Mouse (Mus musculus): Measurements from ENCODE around the gene Mga. TPM values are rescaled to one million over a fixed set of nuclear protein-coding genes. Genes with fewer than 3 reads are reported as not detected.

Gene Mga
- polyA plus RNA-seq, 1 experiment from 2014 or later, result 6.6 TPM

- Histone ChIP-seq H3K27me3 (no peaks in the 10 kb centered on the region), H3K4me2 (no peak overlapping the region), H3K9me3 (replicated peaks) (no peaks in the 10 kb centered on the region), H3K9ac (no peak overlapping the region), H3K27ac (no peak overlapping the region), H3K36me3 (no peaks in the 10 kb centered on the region), H3K4me1 (replicated peaks) (no peaks in the 10 kb centered on the region), H3K4me3 (replicated peaks) (no peak overlapping the region)
- DNase-seq (no peak), ATAC-seq (ENCODE audit: low read depth) (no peak)
- 62% methylated on average over 4 of the region's 4 CpGs for WGBS (ENCODE audit: insufficient replicate concordance)
Measured at GRCm38 (mm10) chr2:119988952-119989351, 91.9 kb downstream of the Mga start.

GRCm38 (mm10) chr2:119990881-119991280 is 93.9 kb downstream of the Mga start:
- Histone ChIP-seq H3K4me3 (replicated peaks) (no peak overlapping the region), H3K4me2 (no peak overlapping the region), H3K9ac (no peak overlapping the region), H3K27me3 (no peaks in the 10 kb centered on the region), H3K27ac (no peak overlapping the region), H3K9me3 (replicated peaks) (no peaks in the 10 kb centered on the region), H3K36me3 (no peaks in the 10 kb centered on the region), H3K4me1 (replicated peaks) (0 out of 2 replicates have a peak, but pooled peaks cover 8% of the 10 kb centered on the region)
- 72% methylated on average over 6 of the region's 6 CpGs for WGBS (ENCODE audit: insufficient replicate concordance)
- ATAC-seq (ENCODE audit: low read depth) (no peak), DNase-seq (no peak)

GRCm38 (mm10) chr2:119992349-119992748 is 95.3 kb downstream of the Mga start:
- DNase-seq (no peak), ATAC-seq (ENCODE audit: low read depth) (no peak)
- no peaks in the 10 kb centered on the region for H3K27me3 ChIP-seq
- H3K9ac ChIP-seq, result no peak overlapping the region
- no peaks in the 10 kb centered on the region for H3K36me3 ChIP-seq
- no peak overlapping the region for H3K4me2 ChIP-seq
- 70% methylated on average over 2 of the region's 2 CpGs for WGBS (ENCODE audit: insufficient replicate concordance)
- no peak overlapping the region for H3K27ac ChIP-seq
- 0 out of 2 replicates have a peak, but pooled peaks cover 8% of the 10 kb centered on the region for H3K4me1 ChIP-seq (replicated peaks)
- no peaks in the 10 kb centered on the region for H3K9me3 ChIP-seq (replicated peaks)
- no peak overlapping the region for H3K4me3 ChIP-seq (replicated peaks)

- DNase-seq (no peak), ATAC-seq (ENCODE audit: low read depth) (no peak)
- Histone ChIP-seq H3K9me3 (replicated peaks) (no peaks in the 10 kb centered on the region), H3K4me2 (no peak overlapping the region), H3K36me3 (no peaks in the 10 kb centered on the region), H3K9ac (no peak overlapping the region), H3K27me3 (no peaks in the 10 kb centered on the region), H3K4me1 (replicated peaks) (0 out of 2 replicates have a peak, but pooled peaks cover 8% of the 10 kb centered on the region), H3K27ac (no peak overlapping the region), H3K4me3 (replicated peaks) (no peak overlapping the region)
- 46% methylated on average over 2 of the region's 2 CpGs for WGBS (ENCODE audit: insufficient replicate concordance)
Measured at GRCm38 (mm10) chr2:119993515-119993914, 96.5 kb downstream of the Mga start.

- no peak for DNase-seq
- H3K27ac ChIP-seq, result no peak overlapping the region
- ATAC-seq (ENCODE audit: low read depth), result no peak
- H3K27me3 ChIP-seq, result no peaks in the 10 kb centered on the region
- H3K4me2 ChIP-seq, result no peak overlapping the region
- 0 out of 2 replicates have a peak, but pooled peaks cover 8% of the 10 kb centered on the region for H3K4me1 ChIP-seq (replicated peaks)
- no peak overlapping the region for H3K4me3 ChIP-seq (replicated peaks)
- 62% methylated on average over 6 of the region's 6 CpGs for WGBS (ENCODE audit: insufficient replicate concordance)
- no peaks in the 10 kb centered on the region for H3K36me3 ChIP-seq
- H3K9ac ChIP-seq, result no peak overlapping the region
- H3K9me3 ChIP-seq (replicated peaks), result no peaks in the 10 kb centered on the region
Measured at GRCm38 (mm10) chr2:119994839-119995238, 97.8 kb downstream of the Mga start.

- H3K9ac ChIP-seq, result no peak overlapping the region
- H3K4me2 ChIP-seq, result no peak overlapping the region
- WGBS (ENCODE audit: insufficient replicate concordance), result 46% methylated on average over 9 of the region's 9 CpGs
- H3K27me3 ChIP-seq, result no peaks in the 10 kb centered on the region
- H3K27ac ChIP-seq, result 0 out of 2 replicates have a peak overlapping the region, but pooled peaks have one; percentile 21
- no peak overlapping the region for H3K4me3 ChIP-seq (replicated peaks)
- H3K4me1 ChIP-seq (replicated peaks), result peaks cover 10% of the 10 kb centered on the region; the same call in 1 of the 2 replicates
- no peaks in the 10 kb centered on the region for H3K36me3 ChIP-seq
- ATAC-seq (ENCODE audit: low read depth) (no peak), DNase-seq (no peak)
- no peaks in the 10 kb centered on the region for H3K9me3 ChIP-seq (replicated peaks)
Measured at GRCm38 (mm10) chr2:119995391-119996281, 98.6 kb downstream of the Mga start.

GRCm38 (mm10) chr2:119997354-119997753 is 100.3 kb downstream of the Mga start:
- Histone ChIP-seq H3K27me3 (no peaks in the 10 kb centered on the region), H3K4me3 (replicated peaks) (no peak overlapping the region), H3K9ac (no peak overlapping the region), H3K27ac (no peak overlapping the region), H3K9me3 (replicated peaks) (no peaks in the 10 kb centered on the region), H3K4me2 (no peak overlapping the region), H3K4me1 (replicated peaks) (peaks cover 18% of the 10 kb centered on the region), H3K36me3 (no peaks in the 10 kb centered on the region)
- DNase-seq (no peak), ATAC-seq (ENCODE audit: low read depth) (no peak)
- 67% methylated on average over 4 of the region's 4 CpGs for WGBS (ENCODE audit: insufficient replicate concordance)

GRCm38 (mm10) chr2:119999731-120000130 is 102.7 kb downstream of the Mga start:
- Histone ChIP-seq H3K27me3 (no peaks in the 10 kb centered on the region), H3K9ac (no peak overlapping the region), H3K4me2 (no peak overlapping the region), H3K9me3 (replicated peaks) (no peaks in the 10 kb centered on the region), H3K4me1 (replicated peaks) (peaks cover 17% of the 10 kb centered on the region), H3K36me3 (no peaks in the 10 kb centered on the region), H3K4me3 (replicated peaks) (no peak overlapping the region), H3K27ac (no peak overlapping the region)
- DNase-seq, result no peak
- WGBS (ENCODE audit: insufficient replicate concordance), result 75% methylated on average over 2 of the region's 2 CpGs
- no peak for ATAC-seq (ENCODE audit: low read depth)

- no peak overlapping the region for H3K27ac ChIP-seq
- ATAC-seq (ENCODE audit: low read depth) (0 out of 2 replicates have a peak, but pooled peaks have one; percentile 29), DNase-seq (no peak)
- H3K9ac ChIP-seq, result no peak overlapping the region
- H3K4me1 ChIP-seq (replicated peaks), result peaks cover 9% of the 10 kb centered on the region
- H3K4me2 ChIP-seq, result no peak overlapping the region
- no peaks in the 10 kb centered on the region for H3K9me3 ChIP-seq (replicated peaks)
- WGBS (ENCODE audit: insufficient replicate concordance), result 35% methylated on average over 3 of the region's 3 CpGs
- H3K36me3 ChIP-seq, result no peaks in the 10 kb centered on the region
- no peak overlapping the region for H3K4me3 ChIP-seq (replicated peaks)
- H3K27me3 ChIP-seq, result no peaks in the 10 kb centered on the region
Measured at GRCm38 (mm10) chr2:120000882-120001584, 104.0 kb downstream of the Mga start.

- no peaks in the 10 kb centered on the region for H3K36me3 ChIP-seq
- no peak overlapping the region for H3K4me2 ChIP-seq
- peaks cover 9% of the 10 kb centered on the region for H3K4me1 ChIP-seq (replicated peaks)
- WGBS (ENCODE audit: insufficient replicate concordance), result 48% methylated on average over 4 of the region's 4 CpGs
- H3K9ac ChIP-seq, result no peak overlapping the region
- DNase-seq (no peak), ATAC-seq (ENCODE audit: low read depth) (no peak)
- H3K4me3 ChIP-seq (replicated peaks), result no peak overlapping the region
- no peak overlapping the region for H3K27ac ChIP-seq
- H3K27me3 ChIP-seq, result no peaks in the 10 kb centered on the region
- no peaks in the 10 kb centered on the region for H3K9me3 ChIP-seq (replicated peaks)
Measured at GRCm38 (mm10) chr2:120001956-120002355, 104.9 kb downstream of the Mga start.

- 57% methylated on average over 2 of the region's 2 CpGs for WGBS (ENCODE audit: insufficient replicate concordance)
- peaks cover 9% of the 10 kb centered on the region for H3K4me1 ChIP-seq (replicated peaks)
Measured at GRCm38 (mm10) chr2:120003970-120004369, 106.9 kb downstream of the Mga start.

More at GRCm38 (mm10) chr2:120003970-120004369, 106.9 kb downstream of the Mga start:
- no peaks in the 10 kb centered on the region for H3K27me3 ChIP-seq
- no peak overlapping the region for H3K4me2 ChIP-seq
- ATAC-seq (ENCODE audit: low read depth), result no peak
- DNase-seq, result no peak
- H3K9ac ChIP-seq, result no peak overlapping the region
- no peak overlapping the region for H3K4me3 ChIP-seq (replicated peaks)
- H3K27ac ChIP-seq, result no peak overlapping the region
- H3K36me3 ChIP-seq, result no peaks in the 10 kb centered on the region
- H3K9me3 ChIP-seq (replicated peaks), result no peaks in the 10 kb centered on the region
